ENCODE assay signal across 9 mouse cellular contexts in the genomic region with DNA sequence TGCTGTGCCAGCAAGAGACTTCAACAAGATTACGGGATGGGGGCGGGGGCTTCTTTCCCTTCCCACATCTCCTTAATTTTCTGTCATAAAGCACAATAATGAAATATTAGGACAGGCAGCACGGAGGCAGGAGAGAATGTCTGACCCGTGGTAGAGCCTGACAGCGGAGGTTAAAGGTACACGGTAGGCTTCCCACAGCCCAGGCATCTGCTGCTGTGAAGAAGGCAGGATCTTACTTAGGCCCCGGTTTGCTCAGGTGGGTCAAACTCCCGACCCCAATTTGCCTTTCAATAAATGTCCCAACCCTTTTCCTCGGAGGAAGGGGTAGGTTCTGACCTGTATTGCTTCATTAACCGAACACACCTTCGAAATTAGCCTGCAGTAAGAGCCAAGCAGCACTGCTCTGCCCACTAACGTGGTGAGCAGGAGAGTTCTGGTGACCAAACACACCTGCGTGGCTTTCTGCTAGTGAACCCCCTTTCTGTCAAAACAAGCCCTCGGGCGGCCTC. TPM values are rescaled to one million over a fixed set of nuclear protein-coding genes. Genes with fewer than 3 reads are reported as not detected.
DNase-seq lines count a peak whose midpoint lies in the region; ATAC-seq and TF ChIP-seq lines count a peak whose summit lies in the region.
"Had no signal": no experiment of that assay in that cellular context is flagged by ENCODE, and none has a peak within 500 bp of the region (broad histone marks: within the 10 kb centered on the region; RNA-seq: fewer than 3 reads in every experiment).

No protein-coding gene starts in this region.

- no peak for TF ChIP-seq EP300 in ES-Bruce4 (IDR thresholded peaks at IDR 0.05; ENCODE audit: insufficient read depth, low read depth, low read length)
- TF ChIP-seq EP300 in liver, embryonic 14.5 days (IDR thresholded peaks at IDR 0.05; ENCODE audit: low read depth): no peak

- WGBS in heart, embryonic 13.5 days: 18% methylated on average over 15 of the region's 15 CpGs
- WGBS in forebrain, embryonic 13.5 days: 14% methylated on average over 15 of the region's 15 CpGs
- 23% methylated on average over 15 of the region's 15 CpGs for WGBS in liver, embryonic 14.5 days (ENCODE audit: insufficient replicate concordance)

- ATAC-seq in heart, embryonic 13.5 days (ENCODE audit: extremely low read depth, insufficient number of reproducible peaks, low FRiP score, low TSS enrichment): no peak
- ATAC-seq in forebrain, embryonic 13.5 days: peak; percentile 12
- ATAC-seq in liver, embryonic 14.5 days (ENCODE audit: insufficient read depth): no peak
- no peak for ATAC-seq in CD4-positive, CD25-positive, alpha-beta regulatory T cell, adult 4 months
- no peak for ATAC-seq in frontal cortex, adult (ENCODE audit: low TSS enrichment)

- peak overlapping the region; percentile 71 for H3K27ac ChIP-seq in heart, embryonic 13.5 days (replicated peaks)
- peak overlapping the region; percentile 31 for H3K27ac ChIP-seq in ES-Bruce4 (ENCODE audit: insufficient read depth, low read length)
- peak overlapping the region; percentile 60; the same call in 1 of the 2 replicates for H3K27ac ChIP-seq in forebrain, embryonic 13.5 days
- H3K27ac ChIP-seq in liver, embryonic 14.5 days: no peak overlapping the region; the same call in 1 of the 2 replicates

- peak overlapping the region; percentile 84 for H3K4me3 ChIP-seq in heart, embryonic 13.5 days
- peak overlapping the region; percentile 68 for H3K4me3 ChIP-seq in ES-Bruce4 (ENCODE audit: low read depth, low read length)
- peak overlapping the region; percentile 65 for H3K4me3 ChIP-seq in forebrain, embryonic 13.5 days
- peak overlapping the region; percentile 71 to 89 for H3K4me3 ChIP-seq in liver, embryonic 14.5 days (ENCODE audit: insufficient read depth in 1 of 2, low read depth in 2 of 2, low read length in 2 of 2)

- DNase-seq in heart, postnatal 4 days: no peak
- no peak for DNase-seq in liver, embryonic 14.5 days (ENCODE audit: low read depth in 3 of 3, low spot score in 3 of 3)
- no peak for DNase-seq in left cerebral cortex, adult 8-10 months (ENCODE audit: low spot score in 2 of 2)

- peak overlapping the region; percentile 91 for H3K4me2 ChIP-seq in heart, embryonic 13.5 days
- peak overlapping the region; percentile 89 for H3K4me2 ChIP-seq in forebrain, embryonic 13.5 days
- peak overlapping the region; percentile 89 for H3K4me2 ChIP-seq in liver, embryonic 14.5 days (ENCODE audit: low read depth)

- H3K36me3 ChIP-seq in heart, embryonic 13.5 days: no peaks in the 10 kb centered on the region
- no peaks in the 10 kb centered on the region for H3K36me3 ChIP-seq in ES-Bruce4 (ENCODE audit: control insufficient read depth, insufficient read depth, low read length, poor library complexity, severe bottlenecking)
- 0 out of 2 replicates have a peak, but pooled peaks cover 2% of the 10 kb centered on the region for H3K36me3 ChIP-seq in forebrain, embryonic 13.5 days (ENCODE audit: poor library complexity, severe bottlenecking)
- H3K36me3 ChIP-seq in liver, embryonic 14.5 days (replicated peaks; ENCODE audit: control insufficient read depth, insufficient read depth, low read depth): no peaks in the 10 kb centered on the region

- TF ChIP-seq POLR2A in ES-Bruce4 (IDR thresholded peaks at IDR 0.05; ENCODE audit: insufficient read depth, low read length): no peak

- TF ChIP-seq CTCF in ES-Bruce4 (IDR thresholded peaks at IDR 0.05; ENCODE audit: low read depth, low read length): no peak
- no peak for TF ChIP-seq CTCF in liver, embryonic 14.5 days (IDR thresholded peaks at IDR 0.05; ENCODE audit: low read depth)

- H3K9me3 ChIP-seq in heart, embryonic 13.5 days: no peaks in the 10 kb centered on the region
- no peaks in the 10 kb centered on the region for H3K9me3 ChIP-seq in ES-Bruce4 (replicated peaks; ENCODE audit: control insufficient read depth, insufficient read depth, low read length, poor library complexity, severe bottlenecking)
- no peaks in the 10 kb centered on the region for H3K9me3 ChIP-seq in forebrain, embryonic 13.5 days (replicated peaks)
- no peaks in the 10 kb centered on the region for H3K9me3 ChIP-seq in liver, embryonic 14.5 days (ENCODE audit: control insufficient read depth, low read length)

- peaks cover 27% of the 10 kb centered on the region for H3K4me1 ChIP-seq in heart, embryonic 13.5 days
- H3K4me1 ChIP-seq in ES-Bruce4 (ENCODE audit: control insufficient read depth, insufficient read depth, low read length): peaks cover 3% of the 10 kb centered on the region
- H3K4me1 ChIP-seq in forebrain, embryonic 13.5 days: peaks cover 34% of the 10 kb centered on the region
- H3K4me1 ChIP-seq in liver, embryonic 14.5 days (replicated peaks; ENCODE audit: control insufficient read depth in 2 of 2, insufficient read depth in 2 of 2, low read length in 1 of 2): peaks cover 8 to 24% of the 10 kb centered on the region in 2 experiments

- peak overlapping the region; percentile 96 for H3K9ac ChIP-seq in heart, embryonic 13.5 days
- H3K9ac ChIP-seq in ES-Bruce4 (ENCODE audit: low read depth, poor library complexity, severe bottlenecking): peak overlapping the region; percentile 77
- H3K9ac ChIP-seq in forebrain, embryonic 13.5 days: peak overlapping the region; percentile 79
- H3K9ac ChIP-seq in liver, embryonic 14.5 days (replicated peaks): peak overlapping the region; percentile 77

- no peaks in the 10 kb centered on the region for H3K27me3 ChIP-seq in heart, embryonic 13.5 days (replicated peaks)
- no peaks in the 10 kb centered on the region for H3K27me3 ChIP-seq in ES-Bruce4 (ENCODE audit: control insufficient read depth, insufficient read depth, low read length, poor library complexity, severe bottlenecking)
- H3K27me3 ChIP-seq in forebrain, embryonic 13.5 days: no peaks in the 10 kb centered on the region
- no peaks in the 10 kb centered on the region for H3K27me3 ChIP-seq in liver, embryonic 14.5 days (ENCODE audit: control insufficient read depth, insufficient read depth, low read length)

RNA-seq across cellular contexts. Expression of a gene that starts 0.5 kb away (rescaled TPM):
- 33.2 and 36.2 TPM in 2 replicates for polyA plus RNA-seq in heart, embryonic 13.5 days (2015; fragmentation: Nextera tagmentation; extraction: Ambion mirVana)
- total RNA-seq in heart, postnatal 4 days (2021): 10 to 100 TPM in 1 of 2 experiments, 1 to 10 TPM in 1; 9.4 to 12.0 TPM
- polyA plus RNA-seq in ES-Bruce4 (2011; ENCODE audit: insufficient read depth, insufficient read length, low read depth, missing spikeins): 26.1 and 32.6 TPM in 2 replicates
- polyA plus RNA-seq in forebrain, embryonic 13.5 days (2015; fragmentation: Nextera tagmentation; extraction: Ambion mirVana): 70.9 and 72.2 TPM in 2 replicates
- polyA plus RNA-seq in liver, embryonic 14.5 days (2012; rRNA removed): 12.6 and 12.9 TPM in 2 replicates
- 23.7 and 24.2 TPM in 2 replicates for polyA plus RNA-seq in liver, embryonic 14.5 days (2014; fragmentation: Nextera tagmentation; extraction: Ambion mirVana)
- polyA plus RNA-seq in CD4-positive, CD25-positive, alpha-beta regulatory T cell, adult 4 months (2017; shearing (Covaris generic)): 1 to 10 TPM; 2.7 to 9.6 TPM
- 10 to 100 TPM; 42.5 to 47.9 (median 45.1) TPM for total RNA-seq in left cerebral cortex, adult 8-10 months (2022)
- total RNA-seq: CH12.LX had no signal

RNA-seq across cellular contexts. Expression of a gene that starts 54.7 kb away (rescaled TPM):
- polyA plus RNA-seq in heart, embryonic 13.5 days (2015; fragmentation: Nextera tagmentation; extraction: Ambion mirVana): 2.5 TPM in 2 replicates
- total RNA-seq in heart, postnatal 4 days (2021): 1 to 10 TPM; 4.6 to 5.4 TPM
- polyA plus RNA-seq in ES-Bruce4 (2011; ENCODE audit: insufficient read depth, insufficient read length, low read depth, missing spikeins): 4.8 and 6.6 TPM in 2 replicates
- 6.4 and 7.4 TPM in 2 replicates for polyA plus RNA-seq in forebrain, embryonic 13.5 days (2015; fragmentation: Nextera tagmentation; extraction: Ambion mirVana)
- 2.9 and 3.5 TPM in 2 replicates for polyA plus RNA-seq in liver, embryonic 14.5 days (2012; rRNA removed)
- 2.4 and 2.7 TPM in 2 replicates for polyA plus RNA-seq in liver, embryonic 14.5 days (2014; fragmentation: Nextera tagmentation; extraction: Ambion mirVana)
- 1 to 10 TPM; 3.2 to 4.4 TPM for polyA plus RNA-seq in CD4-positive, CD25-positive, alpha-beta regulatory T cell, adult 4 months (2017; shearing (Covaris generic))
- 10 to 100 TPM; 56.8 to 64.8 (median 62.6) TPM for total RNA-seq in left cerebral cortex, adult 8-10 months (2022)
